Mouse (Mus musculus) lung, adult 2 months (tissue): Measurements from ENCODE around the gene Derl2.

ENCODE experiments used
- CTCF ChIP-seq: fragments of 200-500 bp; IDR thresholded peaks from 2 replicates; pipeline ENCODE4 v1.5.1; 2011; ENCODE audit warnings: mild to moderate bottlenecking, low read length, control low read depth; ENCODE audit not compliant: insufficient read depth
- POLR2A ChIP-seq: fragments of 200-500 bp; IDR thresholded peaks from 2 replicates; pipeline ENCODE4 v1.6.1; 2011; ENCODE audit warnings: low read depth, mild to moderate bottlenecking, control low read depth, low read length, borderline replicate concordance; ENCODE audit errors: extremely low read depth

DNA sequence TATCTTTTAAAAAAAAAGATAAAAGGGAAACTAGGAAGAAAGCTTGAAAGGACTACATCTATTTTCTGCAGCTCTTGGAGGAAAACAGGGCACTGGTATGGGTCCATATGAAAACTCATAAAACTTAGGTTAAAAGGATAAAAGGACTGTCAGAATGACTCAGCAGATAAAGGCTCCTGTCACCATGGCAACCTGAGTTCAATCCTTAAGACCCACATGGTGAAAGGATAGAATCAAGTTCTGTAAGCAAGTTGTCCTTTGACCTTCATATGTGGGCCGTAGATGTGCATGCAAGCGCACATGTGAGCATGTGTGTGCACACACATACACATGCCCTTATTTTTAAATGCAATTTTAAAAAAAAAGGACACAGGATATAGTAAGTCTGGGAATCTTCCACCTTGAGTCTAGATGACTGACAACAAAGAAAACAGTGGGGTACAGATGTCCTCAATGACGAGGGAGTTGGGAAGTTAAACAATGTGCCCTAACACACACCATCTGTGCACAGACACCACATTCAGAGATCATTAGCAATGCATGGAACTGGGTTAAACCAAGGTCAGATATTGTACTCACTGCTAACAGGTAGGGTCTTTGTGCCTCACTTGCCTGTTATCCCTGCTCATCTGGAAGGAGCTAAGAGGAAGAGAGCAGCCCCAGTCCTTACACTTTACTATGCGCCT, 55.3 kb downstream of the Derl2 start:
- TF ChIP-seq POLR2A (no peak), CTCF (no peak)
